Mouse (Mus musculus) midbrain, embryonic 11.5 days (tissue): ENCODE measurements around the gene Prkag2. TPM values are rescaled to one million over a fixed set of nuclear protein-coding genes. Genes with fewer than 3 reads are reported as not detected.
A peak's percentile ranks its signal among the peaks of the same experiment; 100 is the strongest.

Experiments
- ATAC-seq: fragments of 200-750 bp; cut with Nextera tagmentation; 2 replicates; pipeline ENCODE4 v1.8.0; 2017; ENCODE audit warnings: moderate TSS enrichment, moderate library complexity; ENCODE audit not compliant: low FRiP score
- DNase-seq: peaks from one replicate; pipeline ENCODE4 v3.0.0; 2015; ENCODE audit warnings: low spot score; ENCODE audit errors: missing footprints
- H3K27ac ChIP-seq: fragments of 300-500 bp; sonication (generic); 2 replicates; pipeline ENCODE4 v1.5.1; 2014; ENCODE audit warnings: low read depth, low read length
- H3K27me3 ChIP-seq: fragments of 300-500 bp; sonication (generic); 2 replicates; pipeline ENCODE4 v1.6.1; 2014; ENCODE audit warnings: mild to moderate bottlenecking, low read length, moderate library complexity, mixed read lengths; ENCODE audit not compliant: control insufficient read depth, insufficient read depth
- H3K36me3 ChIP-seq: fragments of 300-500 bp; sonication (generic); 2 replicates; pipeline ENCODE4 v1.6.1; 2014; ENCODE audit warnings: mild to moderate bottlenecking, low read length, moderate library complexity, mixed read lengths; ENCODE audit not compliant: control insufficient read depth, insufficient read depth
- H3K4me1 ChIP-seq: fragments of 300-500 bp; sonication (generic); 2 replicates; pipeline ENCODE4 v1.6.1; 2014; ENCODE audit warnings: low read length; ENCODE audit not compliant: control insufficient read depth, insufficient read depth
- H3K4me2 ChIP-seq: fragments of 300-500 bp; sonication (generic); 2 replicates; pipeline ENCODE4 v1.6.1; 2014; ENCODE audit warnings: mild to moderate bottlenecking, moderate library complexity
- H3K4me3 ChIP-seq: fragments of 300-500 bp; sonication (generic); 2 replicates; pipeline ENCODE4 v1.5.1; 2014; ENCODE audit warnings: low read depth, low read length
- H3K9ac ChIP-seq: fragments of 300-500 bp; sonication (generic); 2 replicates; pipeline ENCODE4 v1.6.1; 2014; ENCODE audit warnings: low read length
- H3K9me3 ChIP-seq: fragments of 300-500 bp; sonication (generic); 2 replicates; pipeline ENCODE4 v1.6.1; 2016; ENCODE audit warnings: low read length; ENCODE audit not compliant: control insufficient read depth
- WGBS: fragments of 180-500 bp; shearing (Covaris S2); extraction: QIAGEN DNeasy Blood & Tissue Kit; methylation state at CpG from one replicate; pipeline ENCODE4 v1.1.7; 2014; 5-methylcytosine and 5-hydroxymethylcytosine counted together
- polyA plus RNA-seq: library from polyadenylated mRNA; unstranded; fragments of >200 nt; fragmentation: Nextera tagmentation; extraction: Ambion mirVana; gene quantifications from 2 replicates; pipeline ENCODE4 v1.2.1, GENCODE M21; 2014

Prkag2 gene
- polyA plus RNA-seq, 1 experiment from 2014 or later: 59.8 TPM

DNA sequence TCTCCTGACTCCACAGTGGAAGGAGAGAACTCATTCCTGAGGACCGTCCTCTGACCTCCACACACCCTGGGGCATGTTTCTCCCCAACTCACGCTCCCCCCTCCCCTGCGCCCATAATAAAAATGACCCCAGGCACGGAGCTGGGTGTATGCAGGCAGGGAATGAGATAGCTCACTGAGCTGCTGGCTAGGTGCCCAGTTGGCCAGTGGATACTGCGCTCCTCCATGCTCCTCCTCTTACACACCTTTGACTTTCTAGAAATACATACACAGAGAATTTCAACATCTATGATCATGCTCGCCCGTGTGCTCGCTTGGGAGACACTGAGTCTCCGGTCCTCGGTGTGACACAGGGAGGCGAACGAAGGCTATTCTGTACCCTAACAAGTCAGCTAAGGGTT, 124.2 kb downstream of the Prkag2 start:
- Histone ChIP-seq H3K4me3 (no peak overlapping the region), H3K4me1 (0 out of 2 replicates have a peak, but pooled peaks cover 2% of the 10 kb centered on the region), H3K9ac (no peak overlapping the region), H3K27ac (no peak overlapping the region), H3K4me2 (no peak overlapping the region), H3K27me3 (no peaks in the 10 kb centered on the region), H3K9me3 (no peaks in the 10 kb centered on the region), H3K36me3 (no peaks in the 10 kb centered on the region)
- ATAC-seq: no peak
- DNase-seq: peak; percentile 19
- 70% methylated on average over 12 of the region's 12 CpGs for WGBS

DNA sequence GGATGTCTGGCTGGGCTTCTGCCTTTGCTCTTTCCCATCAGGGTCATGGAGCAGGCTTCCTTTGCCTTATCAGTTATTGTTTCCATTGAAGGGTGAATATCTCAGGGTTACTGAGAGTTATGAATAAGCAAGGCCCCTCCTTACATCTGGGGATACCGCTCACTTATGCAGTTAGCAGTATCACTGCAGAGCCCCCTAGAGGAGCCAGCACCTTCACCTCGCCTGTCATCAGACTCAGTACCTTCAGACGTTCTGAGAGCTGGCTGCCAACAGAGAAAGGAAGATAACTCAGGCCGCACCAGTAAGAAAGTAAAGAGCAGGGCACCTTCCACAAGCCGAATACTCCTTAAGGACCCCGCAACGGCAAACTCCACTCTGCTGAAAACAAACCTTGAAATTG, 125.3 kb downstream of the Prkag2 start:
- no peak overlapping the region for H3K27ac ChIP-seq
- H3K4me3 ChIP-seq: no peak overlapping the region
- ATAC-seq (no peak), DNase-seq (no peak)
- WGBS: 72% methylated on average over 7 of the region's 7 CpGs
- H3K9ac ChIP-seq: no peak overlapping the region
- 0 out of 2 replicates have a peak, but pooled peaks cover 2% of the 10 kb centered on the region for H3K4me1 ChIP-seq
- H3K27me3 ChIP-seq: no peaks in the 10 kb centered on the region
- no peaks in the 10 kb centered on the region for H3K36me3 ChIP-seq
- H3K4me2 ChIP-seq: no peak overlapping the region
- H3K9me3 ChIP-seq: no peaks in the 10 kb centered on the region

DNA sequence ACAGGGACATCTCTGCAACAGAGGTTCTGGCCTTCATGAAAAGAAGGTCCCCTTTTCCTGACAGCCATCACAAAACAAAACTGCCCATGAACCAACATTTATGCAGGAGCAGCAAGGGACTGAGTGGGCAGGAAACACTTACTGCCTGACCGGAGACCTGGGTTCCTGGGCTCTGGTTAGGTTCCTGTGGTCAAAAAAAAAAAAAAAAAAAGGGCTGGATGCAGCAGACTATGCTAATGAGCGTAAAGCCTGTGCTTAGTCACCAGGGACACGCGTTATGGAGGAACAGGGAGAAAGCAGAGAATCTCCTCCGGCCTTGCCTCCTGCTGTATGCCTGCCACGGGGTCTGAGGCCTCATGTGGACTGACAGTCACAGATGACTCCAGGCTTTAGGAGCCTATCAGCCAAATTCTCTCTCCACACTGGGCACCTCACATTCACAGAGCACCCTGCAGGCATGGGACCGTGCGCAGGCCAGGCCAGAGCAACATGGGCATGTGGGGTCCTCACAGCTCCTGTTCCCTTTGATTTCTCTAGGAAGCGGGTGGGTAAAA, 126.7 kb downstream of the Prkag2 start:
- Histone ChIP-seq H3K9ac (no peak overlapping the region), H3K36me3 (no peaks in the 10 kb centered on the region), H3K9me3 (no peaks in the 10 kb centered on the region), H3K27ac (no peak overlapping the region), H3K27me3 (no peaks in the 10 kb centered on the region), H3K4me2 (no peak overlapping the region), H3K4me1 (peaks cover 4% of the 10 kb centered on the region; the same call in 1 of the 2 replicates), H3K4me3 (no peak overlapping the region)
- 75% methylated on average over 9 of the region's 9 CpGs for WGBS
- ATAC-seq (no peak), DNase-seq (no peak)

DNA sequence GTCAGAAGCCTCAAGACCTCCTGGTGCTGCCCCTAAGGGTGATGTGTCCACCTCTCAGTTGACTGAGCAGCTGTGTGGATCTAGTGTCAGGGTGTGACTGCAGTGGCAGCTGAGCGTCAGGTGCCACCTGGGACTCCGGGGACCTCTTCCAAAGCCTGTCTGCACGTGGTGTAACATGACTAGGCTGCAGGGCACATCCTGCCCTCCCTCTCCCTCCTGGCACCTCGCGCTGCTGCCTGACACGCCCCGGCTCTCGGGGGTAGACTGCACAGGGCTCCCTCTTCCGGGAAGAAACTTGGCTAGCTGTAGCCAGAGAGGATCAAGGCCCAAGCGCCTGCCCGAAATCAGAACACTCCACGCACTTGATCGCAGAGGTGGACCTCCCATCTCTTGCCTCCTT, 127.2 kb downstream of the Prkag2 start:
- 83% methylated on average over 13 of the region's 13 CpGs for WGBS
- Histone ChIP-seq H3K27me3 (no peaks in the 10 kb centered on the region), H3K4me2 (no peak overlapping the region), H3K36me3 (no peaks in the 10 kb centered on the region), H3K9ac (no peak overlapping the region), H3K9me3 (no peaks in the 10 kb centered on the region), H3K4me3 (no peak overlapping the region), H3K27ac (no peak overlapping the region), H3K4me1 (peaks cover 2% of the 10 kb centered on the region; the same call in 1 of the 2 replicates)
- ATAC-seq (no peak), DNase-seq (no peak)

DNA sequence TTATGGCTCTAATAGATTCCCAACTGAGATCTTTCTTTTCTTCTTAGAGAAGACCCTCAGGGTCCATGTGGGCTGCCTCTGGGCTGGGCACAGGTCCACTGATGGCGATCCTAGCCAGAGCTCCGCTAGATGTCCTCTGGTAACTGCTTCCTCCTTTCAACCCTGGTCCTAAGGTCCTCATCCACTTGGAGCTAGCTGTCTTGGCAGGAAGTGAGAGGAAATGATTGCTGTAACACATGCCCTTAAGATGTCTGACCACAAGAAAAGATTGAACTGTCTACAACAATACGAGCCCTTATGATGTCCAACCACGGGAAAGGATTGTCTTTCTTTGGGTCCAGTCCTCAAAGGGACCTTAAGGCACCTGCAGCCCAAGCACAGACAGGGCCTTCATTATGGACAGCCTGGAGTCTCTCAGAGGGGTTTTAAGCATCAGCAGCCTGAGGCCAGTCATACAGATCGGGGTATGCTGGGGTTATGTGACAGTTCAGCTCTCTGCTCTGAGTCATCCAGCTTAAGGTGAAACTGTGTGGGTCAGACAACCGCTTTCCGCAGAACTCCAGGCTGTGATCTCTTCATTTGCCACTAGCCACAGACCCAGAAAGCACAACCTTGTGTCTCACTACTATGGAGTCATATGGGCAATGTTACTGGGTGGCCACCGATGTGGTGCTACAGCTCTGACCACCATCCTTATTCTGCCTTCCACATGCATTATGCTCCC, 129.7 kb downstream of the Prkag2 start:
- Histone ChIP-seq H3K36me3 (no peaks in the 10 kb centered on the region), H3K4me2 (no peak overlapping the region), H3K4me3 (no peak overlapping the region), H3K27me3 (no peaks in the 10 kb centered on the region), H3K4me1 (peaks cover 2% of the 10 kb centered on the region; the same call in 1 of the 2 replicates), H3K9ac (no peak overlapping the region), H3K27ac (no peak overlapping the region), H3K9me3 (no peaks in the 10 kb centered on the region)
- 94% methylated on average over 8 of the region's 8 CpGs for WGBS
- ATAC-seq: no peak
- peak; percentile 66 for DNase-seq

DNA sequence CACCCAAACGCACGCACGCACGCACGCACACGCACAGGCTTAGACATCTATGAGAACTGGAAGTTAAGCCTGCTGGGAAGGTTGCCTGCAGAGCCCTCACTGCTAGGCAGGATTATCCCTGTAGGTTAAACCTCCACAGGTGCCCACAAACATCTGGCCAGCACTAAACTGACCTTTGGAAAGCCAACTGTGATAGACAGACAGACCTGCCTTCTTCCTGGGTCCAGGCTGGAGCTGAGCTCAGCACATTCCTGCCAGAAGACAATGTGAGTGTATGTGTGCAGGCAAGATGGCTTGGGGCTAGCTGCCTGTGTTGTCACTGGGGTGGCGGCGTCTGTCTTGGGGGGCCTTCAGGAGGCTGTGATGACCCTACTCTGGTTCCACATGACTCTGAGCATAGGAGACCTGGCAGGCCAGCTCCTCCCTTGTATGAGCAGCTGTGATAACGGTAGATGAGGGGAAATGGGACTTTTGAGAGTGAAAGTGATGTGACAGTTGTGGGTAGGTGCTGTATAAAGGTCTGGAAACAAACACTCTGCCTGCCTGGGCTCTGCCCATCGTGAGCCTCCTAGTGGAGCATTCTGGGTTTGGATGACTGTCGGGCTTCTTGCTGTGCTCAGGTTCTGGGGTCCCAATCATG, 131.1 kb downstream of the Prkag2 start:
- ATAC-seq (no peak), DNase-seq (no peak)
- Histone ChIP-seq H3K9ac (no peak overlapping the region), H3K27ac (no peak overlapping the region), H3K27me3 (no peaks in the 10 kb centered on the region), H3K9me3 (no peaks in the 10 kb centered on the region), H3K4me1 (peaks cover 2% of the 10 kb centered on the region; the same call in 1 of the 2 replicates), H3K36me3 (no peaks in the 10 kb centered on the region), H3K4me3 (no peak overlapping the region), H3K4me2 (no peak overlapping the region)
- WGBS: 57% methylated on average over 11 of the region's 11 CpGs

DNA sequence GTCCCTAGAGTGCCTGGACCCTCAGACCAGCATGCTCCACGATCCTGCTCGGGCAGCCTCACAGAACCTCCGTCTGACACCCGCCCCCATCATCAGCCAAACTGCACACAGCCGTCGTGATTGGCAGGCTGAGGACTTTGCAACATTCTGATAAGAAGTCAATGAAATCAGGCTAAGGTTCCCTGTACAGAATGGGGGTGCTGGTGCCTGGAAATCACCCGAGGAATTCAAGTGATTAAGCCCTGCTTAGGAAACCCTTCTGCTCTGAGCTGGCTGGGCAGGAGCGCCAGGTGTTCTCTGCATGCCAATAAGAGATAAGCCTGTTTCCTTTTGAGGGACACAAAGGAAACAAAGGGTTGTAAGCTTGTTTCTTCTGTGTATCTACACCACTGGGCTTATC, 131.7 kb downstream of the Prkag2 start:
- H3K4me3 ChIP-seq: no peak overlapping the region
- H3K27ac ChIP-seq: no peak overlapping the region
- 31% methylated on average over 8 of the region's 8 CpGs for WGBS
- no peak overlapping the region for H3K4me2 ChIP-seq
- peaks cover 2% of the 10 kb centered on the region; the same call in 1 of the 2 replicates for H3K4me1 ChIP-seq
- no peaks in the 10 kb centered on the region for H3K27me3 ChIP-seq
- no peaks in the 10 kb centered on the region for H3K9me3 ChIP-seq
- H3K9ac ChIP-seq: no peak overlapping the region
- 0 out of 2 replicates have a peak, but pooled peaks have one; percentile 24 for ATAC-seq
- H3K36me3 ChIP-seq: no peaks in the 10 kb centered on the region
- DNase-seq: no peak

DNA sequence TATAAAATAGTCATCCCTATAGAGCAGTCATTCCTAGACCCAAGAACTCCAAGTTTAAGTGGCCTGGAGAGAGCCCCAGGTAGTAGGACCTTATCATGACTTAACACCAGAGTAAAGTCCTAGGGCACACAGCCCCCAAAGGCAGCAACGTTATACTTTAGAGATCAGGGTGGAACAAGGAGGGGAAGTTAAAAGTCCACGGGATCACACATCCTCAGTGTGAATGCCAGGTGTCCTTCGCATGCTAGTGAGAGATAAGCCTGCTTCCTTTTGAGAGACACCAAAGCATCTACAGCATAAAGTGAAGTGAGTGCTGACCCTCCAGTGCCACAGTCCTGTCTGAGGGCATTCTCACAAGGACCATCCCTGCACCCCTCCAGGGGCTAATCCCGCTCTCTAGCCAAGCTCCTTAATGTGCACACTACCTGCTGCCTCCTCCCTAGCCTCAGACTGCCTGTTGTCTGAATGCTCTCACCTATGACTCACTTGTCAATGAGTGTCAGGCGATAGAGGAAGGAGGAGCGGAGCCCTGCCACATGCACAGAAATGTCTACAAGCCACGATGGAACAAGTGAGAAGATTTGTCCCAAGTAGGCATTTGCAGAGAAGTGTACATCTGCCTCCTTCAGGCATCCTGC, 132.4 kb downstream of the Prkag2 start:
- no peak overlapping the region for H3K4me2 ChIP-seq
- DNase-seq (no peak), ATAC-seq (no peak)
- H3K27ac ChIP-seq: no peak overlapping the region
- no peaks in the 10 kb centered on the region for H3K27me3 ChIP-seq
- H3K4me3 ChIP-seq: no peak overlapping the region
- 69% methylated on average over 7 of the region's 7 CpGs for WGBS
- peaks cover 2% of the 10 kb centered on the region; the same call in 1 of the 2 replicates for H3K4me1 ChIP-seq
- no peaks in the 10 kb centered on the region for H3K36me3 ChIP-seq
- no peaks in the 10 kb centered on the region for H3K9me3 ChIP-seq
- H3K9ac ChIP-seq: no peak overlapping the region

DNA sequence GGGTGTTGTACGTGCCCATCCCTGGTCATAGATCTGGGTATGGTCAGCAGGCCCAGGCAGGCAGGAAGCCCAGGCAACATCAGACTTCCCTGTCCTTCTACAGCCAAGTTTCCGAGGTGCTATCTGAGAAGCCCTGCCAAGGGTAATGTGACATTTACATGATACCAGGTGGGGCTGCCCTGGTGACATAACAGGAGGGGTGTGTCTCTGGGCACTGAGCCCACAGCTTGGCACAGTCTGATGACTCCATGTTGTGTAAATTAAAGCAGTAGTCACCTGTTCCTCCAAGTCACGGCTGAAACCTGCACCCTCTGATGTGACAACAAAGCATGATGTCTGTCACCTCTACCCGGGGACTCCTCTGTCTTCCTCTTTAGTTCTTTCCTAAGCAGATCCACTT, 136.7 kb downstream of the Prkag2 start:
- no peak overlapping the region for H3K4me3 ChIP-seq
- 87% methylated on average over 4 of the region's 4 CpGs for WGBS
- DNase-seq (no peak), ATAC-seq (no peak)
- H3K4me1 ChIP-seq: no peaks in the 10 kb centered on the region
- no peak overlapping the region for H3K4me2 ChIP-seq
- no peak overlapping the region for H3K9ac ChIP-seq
- H3K36me3 ChIP-seq: no peaks in the 10 kb centered on the region
- H3K27ac ChIP-seq: no peak overlapping the region
- no peaks in the 10 kb centered on the region for H3K9me3 ChIP-seq
- H3K27me3 ChIP-seq: no peaks in the 10 kb centered on the region
